Mouse (Mus musculus) kidney, adult 8-10 months (tissue): ENCODE results near the gene Wfdc9.
A peak's percentile ranks its signal among the peaks of the same experiment; 100 is the strongest.

Experiments used
- DNase-seq, 2 experiments: peaks; one replicate each; pipeline ENCODE4 v3.0.0; 2022

Gene Wfdc9

DNA sequence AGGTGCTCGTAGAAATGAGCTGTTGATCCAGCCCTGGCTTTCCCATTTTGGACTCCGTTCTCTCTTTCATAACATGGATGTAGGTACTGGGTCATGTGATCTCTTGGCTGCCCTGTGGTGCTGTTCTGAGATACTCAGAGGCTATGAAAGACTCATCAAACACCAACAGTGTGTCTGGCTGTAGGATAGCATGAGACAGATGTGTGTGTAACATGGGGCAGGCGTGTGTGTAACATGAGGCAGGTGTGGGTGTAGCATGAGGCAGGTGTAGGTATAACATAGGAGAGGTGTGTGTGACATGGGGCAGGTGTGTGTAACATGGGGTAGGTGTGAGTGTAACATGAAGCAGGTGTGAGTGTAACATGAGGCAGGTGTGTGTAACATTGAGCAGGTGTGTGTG lies 41.0 kb downstream of the Wfdc9 start:
- DNase-seq, result no peak

DNA sequence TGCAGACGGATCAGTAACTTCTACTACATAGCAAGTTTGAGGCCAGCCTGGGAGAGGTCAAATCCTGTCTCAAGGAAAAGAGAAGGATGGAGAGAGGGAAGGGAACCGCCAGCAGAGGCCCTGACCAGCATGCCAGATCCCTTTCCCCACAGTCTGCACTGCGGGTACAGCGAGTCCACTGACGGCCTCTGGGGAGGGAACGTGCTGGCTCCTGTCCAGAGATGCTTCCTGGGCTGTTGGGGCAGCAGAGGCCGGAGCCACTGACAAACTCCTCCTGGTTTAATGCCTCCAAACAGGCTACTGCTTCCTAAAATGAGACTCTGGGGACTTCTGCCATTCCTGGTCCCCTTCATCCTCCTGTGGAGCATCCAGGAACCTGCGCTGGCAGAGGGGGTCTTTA lies 42.9 kb downstream of the Wfdc9 start, which contains the start of the genes Wfdc6b and Wfdc8:
Gene Wfdc6b (plus strand): TSS at position 52 of the 400 bp plus-strand sequence.
Gene Wfdc8 (minus strand): TSS at position 156 of the 400 bp plus-strand sequence.
- peak; percentile 5 to 28 for DNase-seq

- no peak for DNase-seq
Observed at GRCm38 (mm10) chr2:164608781-164609180, 47.6 kb downstream of the Wfdc9 start.

GRCm38 (mm10) chr2:164604411-164604810 lies 52.0 kb downstream of the Wfdc9 start:
- DNase-seq, result no peak

DNA sequence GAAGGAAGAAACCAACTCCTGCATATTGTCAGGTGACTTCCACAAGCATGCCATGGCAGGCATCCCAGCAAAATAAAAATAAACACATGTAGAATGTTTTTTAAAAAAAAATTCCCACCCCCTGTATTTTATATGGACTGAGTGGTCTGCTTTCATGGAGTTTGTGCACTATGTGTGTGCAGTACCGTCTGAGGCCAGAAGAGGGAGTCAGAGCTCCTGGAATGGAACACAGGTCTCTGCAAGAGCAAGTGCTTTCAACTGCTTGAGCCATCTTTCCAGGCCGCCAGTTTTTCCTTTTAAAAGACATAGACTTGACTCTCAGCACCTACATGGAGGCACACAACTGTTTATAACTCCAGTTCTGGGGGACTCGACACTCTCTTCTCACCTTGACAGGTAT lies 52.9 kb downstream of the Wfdc9 start:
- DNase-seq, result no peak

GRCm38 (mm10) chr2:164600179-164600578 lies 56.2 kb downstream of the Wfdc9 start:
- DNase-seq, result no peak
